Mouse (Mus musculus): ENCODE results near the gene Rpap1. TPM values are rescaled to one million over a fixed set of nuclear protein-coding genes. Genes with fewer than 3 reads are reported as not detected.

Rpap1 gene
- polyA plus RNA-seq (2014; fragmentation: Nextera tagmentation; extraction: Ambion mirVana), result 15.7 and 19.5 TPM in 2 replicates

DNA sequence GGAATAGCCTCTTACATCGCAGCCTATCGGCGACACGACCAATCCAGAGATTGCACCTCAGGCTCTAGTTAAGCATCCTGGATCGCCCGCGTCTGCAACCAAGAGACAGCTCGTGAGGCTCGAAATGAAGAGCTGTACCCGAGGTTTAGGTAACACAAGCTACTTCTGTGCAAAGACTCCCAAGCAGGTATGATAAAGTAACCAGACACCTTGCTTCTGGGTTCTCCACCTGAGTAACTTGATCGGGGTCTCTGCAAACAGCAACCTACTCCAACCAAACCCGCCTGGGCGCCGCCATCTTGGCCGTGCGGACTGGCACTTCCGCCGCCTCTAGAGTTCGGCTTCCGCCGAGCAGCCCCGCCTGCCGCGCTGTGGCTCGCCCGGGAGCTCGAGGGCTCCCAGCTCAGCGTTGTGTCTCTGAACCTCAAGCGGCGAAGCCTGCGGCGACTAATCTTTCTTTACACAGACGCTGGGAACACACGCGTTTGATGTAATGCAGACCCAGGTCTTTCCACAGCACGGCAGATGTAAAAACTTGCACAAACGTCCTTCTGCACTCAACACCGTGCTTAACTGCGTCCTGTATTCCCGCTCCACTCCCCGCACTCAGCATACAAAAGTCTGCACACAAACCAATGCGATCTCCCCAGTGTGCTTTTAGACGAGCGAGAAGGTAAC is at the start of gene Rpap1:
Rpap1 (minus strand) TSS at position 332 of the 678 bp plus-strand sequence.
- H3K27ac ChIP-seq (ENCODE audit: low read depth, low read length), result peak within 1 kb of the TSS; percentile 82
- H3K4me2 ChIP-seq (ENCODE audit: low read depth, low read length), result peak within 1 kb of the TSS; percentile 78
- 0 out of 2 replicates have a peak, but pooled peaks cover 8% of the 10 kb centered on the region for H3K36me3 ChIP-seq (ENCODE audit: control insufficient read depth, insufficient read depth, low read length)
- no peaks in the 10 kb centered on the region for H3K9me3 ChIP-seq (ENCODE audit: control insufficient read depth, low read length)
- peak; percentile 96 for ATAC-seq (ENCODE audit: low read depth)
- H3K9ac ChIP-seq (replicated peaks; ENCODE audit: low read depth, low read length), result peak within 1 kb of the TSS; percentile 55
- H3K4me3 ChIP-seq (ENCODE audit: low read depth, low read length), result peak within 1 kb of the TSS; percentile 56
- under 1% methylated on average over 44 of the region's 44 CpGs for WGBS
- no peaks in the 10 kb centered on the region for H3K27me3 ChIP-seq (ENCODE audit: control insufficient read depth, insufficient read depth, low read length)
- H3K4me1 ChIP-seq (ENCODE audit: control insufficient read depth, insufficient read depth, low read length), result peaks cover 7% of the 10 kb centered on the region; the same call in 1 of the 2 replicates

DNA sequence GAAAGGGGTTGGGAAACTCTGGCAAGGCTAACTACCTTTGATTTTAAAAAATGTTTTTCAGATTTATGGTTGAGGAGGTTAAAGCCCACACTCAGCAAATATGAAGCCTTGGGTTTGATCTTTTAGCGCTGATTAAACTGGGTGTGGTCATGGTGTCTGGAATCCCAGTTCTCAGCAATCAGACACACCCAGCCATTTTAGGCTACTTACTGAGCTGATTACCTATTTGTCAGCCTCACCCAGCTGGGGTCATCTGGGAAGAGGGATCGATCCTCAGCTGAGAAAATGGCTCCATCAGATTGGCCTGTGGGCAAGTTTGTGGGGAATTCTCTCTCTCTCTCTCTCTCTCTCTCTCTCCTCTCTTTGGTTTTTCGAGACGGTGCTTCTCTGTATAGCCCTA is 46.9 kb upstream of the Rpap1 start:
- no peak overlapping the region for H3K4me3 ChIP-seq (ENCODE audit: low read depth, low read length)
- ATAC-seq (ENCODE audit: low read depth), result no peak
- WGBS, result 90% methylated on average over 4 of the region's 4 CpGs

DNA sequence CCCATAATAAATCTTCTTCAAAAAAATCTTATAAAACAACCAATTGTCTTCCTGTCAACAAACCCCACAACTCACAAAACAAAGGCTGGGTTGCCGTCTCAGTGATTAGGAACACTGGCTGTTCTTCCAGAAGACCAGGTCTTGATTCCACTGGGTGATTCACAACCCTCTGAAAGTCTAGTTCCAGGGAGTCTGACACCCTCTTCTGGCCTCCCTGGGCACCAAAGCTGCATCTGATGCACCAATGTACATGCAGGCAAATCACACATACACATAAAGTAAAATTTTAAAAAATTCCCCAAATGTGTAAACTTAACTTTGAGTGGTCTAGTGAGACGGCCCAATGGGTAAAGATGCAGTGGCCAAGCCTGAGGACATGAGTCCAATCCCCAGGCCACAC is 43.2 kb upstream of the Rpap1 start:
- Histone ChIP-seq H3K9me3 (ENCODE audit: control insufficient read depth, low read length) (no peaks in the 10 kb centered on the region), H3K36me3 (ENCODE audit: control insufficient read depth, insufficient read depth, low read length) (no peaks in the 10 kb centered on the region), H3K4me3 (ENCODE audit: low read depth, low read length) (no peak overlapping the region), H3K27me3 (ENCODE audit: control insufficient read depth, insufficient read depth, low read length) (no peaks in the 10 kb centered on the region), H3K9ac (replicated peaks; ENCODE audit: low read depth, low read length) (no peak overlapping the region), H3K4me1 (ENCODE audit: control insufficient read depth, insufficient read depth, low read length) (no peaks in the 10 kb centered on the region), H3K27ac (ENCODE audit: low read depth, low read length) (no peak overlapping the region), H3K4me2 (ENCODE audit: low read depth, low read length) (no peak overlapping the region)
- ATAC-seq (ENCODE audit: low read depth), result no peak
- WGBS, result 59% methylated on average over 2 of the region's 2 CpGs

More for the DNA sequence above, 46.9 kb upstream of the Rpap1 start:
- H3K4me1 ChIP-seq (ENCODE audit: control insufficient read depth, insufficient read depth, low read length), result no peaks in the 10 kb centered on the region
- H3K27ac ChIP-seq (ENCODE audit: low read depth, low read length), result no peak overlapping the region
- no peak overlapping the region for H3K9ac ChIP-seq (replicated peaks; ENCODE audit: low read depth, low read length)
- no peaks in the 10 kb centered on the region for H3K9me3 ChIP-seq (ENCODE audit: control insufficient read depth, low read length)
- H3K36me3 ChIP-seq (ENCODE audit: control insufficient read depth, insufficient read depth, low read length), result no peaks in the 10 kb centered on the region
- H3K27me3 ChIP-seq (ENCODE audit: control insufficient read depth, insufficient read depth, low read length), result no peaks in the 10 kb centered on the region
- no peak overlapping the region for H3K4me2 ChIP-seq (ENCODE audit: low read depth, low read length)

DNA sequence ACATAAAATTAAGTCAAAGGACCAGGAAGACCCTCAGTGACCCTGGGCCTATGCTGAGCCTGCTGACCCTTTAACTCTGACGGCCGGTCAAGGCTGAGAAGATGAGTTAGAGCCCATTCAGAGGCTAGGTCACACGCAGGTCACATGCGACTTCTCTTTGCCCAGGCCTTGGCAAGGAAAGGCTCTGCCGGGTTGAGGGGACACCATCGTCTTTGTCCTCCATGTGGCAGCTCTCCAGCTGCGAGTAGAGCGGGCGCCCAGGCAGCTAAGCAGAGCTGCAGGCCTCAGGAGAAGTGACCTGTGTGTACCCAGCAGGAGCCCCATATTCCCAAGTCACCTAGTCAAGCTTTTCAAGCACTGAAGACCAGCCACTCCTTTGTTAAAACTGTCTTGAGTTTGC is 33.8 kb upstream of the Rpap1 start:
- H3K4me1 ChIP-seq (ENCODE audit: control insufficient read depth, insufficient read depth, low read length), result no peaks in the 10 kb centered on the region
- 72% methylated on average over 9 of the region's 9 CpGs for WGBS
- no peak overlapping the region for H3K4me3 ChIP-seq (ENCODE audit: low read depth, low read length)

DNA sequence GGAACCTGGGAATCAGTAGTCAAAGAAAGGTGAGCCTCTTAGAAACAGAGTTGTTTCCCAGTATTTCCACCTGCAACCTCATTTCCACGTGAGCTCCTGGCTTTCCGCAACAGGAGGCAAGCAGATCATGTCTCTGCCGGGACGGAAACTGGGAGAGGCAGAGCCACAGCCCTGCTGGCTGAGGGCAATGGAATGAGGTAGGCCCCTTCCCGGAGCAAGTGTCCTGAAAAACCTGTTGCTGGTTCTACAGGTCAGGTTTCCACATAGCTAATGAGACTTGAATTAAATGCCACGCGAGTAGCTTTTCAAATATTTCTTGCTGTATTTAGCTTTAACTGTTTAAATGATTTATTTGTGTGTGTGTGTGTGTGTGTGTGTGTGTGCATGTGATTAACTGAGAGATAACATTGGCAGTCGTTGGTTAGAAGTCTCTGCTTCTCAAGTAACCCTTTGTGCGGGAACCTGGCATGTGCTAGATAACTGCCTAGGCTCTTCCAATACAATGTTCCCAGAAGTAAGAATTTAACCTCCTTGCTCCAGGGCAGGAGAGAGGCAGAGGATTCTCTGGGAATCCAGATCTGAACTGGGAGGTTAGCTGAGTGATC is 31.4 kb upstream of the Rpap1 start:
- Histone ChIP-seq H3K36me3 (ENCODE audit: control insufficient read depth, insufficient read depth, low read length) (no peaks in the 10 kb centered on the region; the same call in 1 of the 2 replicates), H3K27me3 (ENCODE audit: control insufficient read depth, insufficient read depth, low read length) (no peaks in the 10 kb centered on the region), H3K4me1 (ENCODE audit: control insufficient read depth, insufficient read depth, low read length) (no peaks in the 10 kb centered on the region), H3K4me2 (ENCODE audit: low read depth, low read length) (no peak overlapping the region), H3K27ac (ENCODE audit: low read depth, low read length) (no peak overlapping the region), H3K9me3 (ENCODE audit: control insufficient read depth, low read length) (no peaks in the 10 kb centered on the region), H3K9ac (replicated peaks; ENCODE audit: low read depth, low read length) (no peak overlapping the region), H3K4me3 (ENCODE audit: low read depth, low read length) (no peak overlapping the region)
- 67% methylated on average over 9 of the region's 9 CpGs for WGBS
- no peak for ATAC-seq (ENCODE audit: low read depth)

More for the DNA sequence above, 33.8 kb upstream of the Rpap1 start:
- H3K36me3 ChIP-seq (ENCODE audit: control insufficient read depth, insufficient read depth, low read length), result no peaks in the 10 kb centered on the region; the same call in 1 of the 2 replicates
- H3K27ac ChIP-seq (ENCODE audit: low read depth, low read length), result no peak overlapping the region
- no peak overlapping the region for H3K9ac ChIP-seq (replicated peaks; ENCODE audit: low read depth, low read length)
- H3K27me3 ChIP-seq (ENCODE audit: control insufficient read depth, insufficient read depth, low read length), result no peaks in the 10 kb centered on the region
- ATAC-seq (ENCODE audit: low read depth), result no peak
- H3K9me3 ChIP-seq (ENCODE audit: control insufficient read depth, low read length), result no peaks in the 10 kb centered on the region
- no peak overlapping the region for H3K4me2 ChIP-seq (ENCODE audit: low read depth, low read length)

DNA sequence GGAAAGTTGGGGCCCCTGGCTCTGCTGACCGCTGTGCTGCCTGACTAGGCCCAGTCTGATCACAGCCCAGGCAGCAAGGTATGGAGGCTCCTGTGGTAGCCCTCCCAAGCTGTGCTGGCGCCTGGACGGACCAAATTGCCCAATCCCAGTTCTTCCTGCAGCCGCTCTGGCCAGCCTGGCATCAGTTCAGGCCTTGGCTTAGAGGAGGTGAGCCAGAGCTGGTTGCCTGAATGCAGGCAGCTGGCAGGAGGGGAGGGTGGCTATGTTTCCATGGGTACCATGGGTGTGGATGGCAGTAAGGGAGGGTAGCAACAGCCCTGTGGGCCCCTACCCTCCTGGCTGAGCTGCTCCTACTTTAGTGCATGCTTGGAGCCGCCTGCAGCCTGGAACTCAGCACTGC is 29.7 kb upstream of the Rpap1 start:
- H3K36me3 ChIP-seq (ENCODE audit: control insufficient read depth, insufficient read depth, low read length), result no peaks in the 10 kb centered on the region; the same call in 1 of the 2 replicates
- no peak overlapping the region for H3K9ac ChIP-seq (replicated peaks; ENCODE audit: low read depth, low read length)
- no peaks in the 10 kb centered on the region for H3K27me3 ChIP-seq (ENCODE audit: control insufficient read depth, insufficient read depth, low read length)
- ATAC-seq (ENCODE audit: low read depth), result peak; percentile 75
- H3K4me1 ChIP-seq (ENCODE audit: control insufficient read depth, insufficient read depth, low read length), result no peaks in the 10 kb centered on the region
- 86% methylated on average over 5 of the region's 5 CpGs for WGBS
- no peak overlapping the region for H3K4me3 ChIP-seq (ENCODE audit: low read depth, low read length)
- H3K27ac ChIP-seq (ENCODE audit: low read depth, low read length), result no peak overlapping the region
- H3K4me2 ChIP-seq (ENCODE audit: low read depth, low read length), result no peak overlapping the region
- H3K9me3 ChIP-seq (ENCODE audit: control insufficient read depth, low read length), result no peaks in the 10 kb centered on the region

DNA sequence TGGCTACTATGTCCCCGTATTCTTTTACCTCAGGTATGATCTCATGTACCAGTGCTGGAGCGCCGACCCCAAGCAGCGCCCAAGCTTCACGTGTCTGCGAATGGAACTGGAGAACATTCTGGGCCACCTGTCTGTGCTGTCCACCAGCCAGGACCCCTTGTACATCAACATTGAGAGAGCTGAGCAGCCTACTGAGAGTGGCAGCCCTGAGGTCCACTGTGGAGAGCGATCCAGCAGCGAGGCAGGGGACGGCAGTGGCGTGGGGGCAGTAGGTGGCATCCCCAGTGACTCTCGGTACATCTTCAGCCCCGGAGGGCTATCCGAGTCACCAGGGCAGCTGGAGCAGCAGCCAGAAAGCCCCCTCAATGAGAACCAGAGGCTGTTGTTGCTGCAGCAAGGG is 29.3 kb upstream of the Rpap1 start:
- Histone ChIP-seq H3K4me1 (ENCODE audit: control insufficient read depth, insufficient read depth, low read length) (no peaks in the 10 kb centered on the region), H3K9me3 (ENCODE audit: control insufficient read depth, low read length) (no peaks in the 10 kb centered on the region), H3K9ac (replicated peaks; ENCODE audit: low read depth, low read length) (no peak overlapping the region), H3K36me3 (ENCODE audit: control insufficient read depth, insufficient read depth, low read length) (no peaks in the 10 kb centered on the region; the same call in 1 of the 2 replicates), H3K27me3 (ENCODE audit: control insufficient read depth, insufficient read depth, low read length) (no peaks in the 10 kb centered on the region), H3K4me3 (ENCODE audit: low read depth, low read length) (no peak overlapping the region), H3K4me2 (ENCODE audit: low read depth, low read length) (no peak overlapping the region), H3K27ac (ENCODE audit: low read depth, low read length) (no peak overlapping the region)
- WGBS, result 93% methylated on average over 13 of the region's 13 CpGs
- no peak for ATAC-seq (ENCODE audit: low read depth)

DNA sequence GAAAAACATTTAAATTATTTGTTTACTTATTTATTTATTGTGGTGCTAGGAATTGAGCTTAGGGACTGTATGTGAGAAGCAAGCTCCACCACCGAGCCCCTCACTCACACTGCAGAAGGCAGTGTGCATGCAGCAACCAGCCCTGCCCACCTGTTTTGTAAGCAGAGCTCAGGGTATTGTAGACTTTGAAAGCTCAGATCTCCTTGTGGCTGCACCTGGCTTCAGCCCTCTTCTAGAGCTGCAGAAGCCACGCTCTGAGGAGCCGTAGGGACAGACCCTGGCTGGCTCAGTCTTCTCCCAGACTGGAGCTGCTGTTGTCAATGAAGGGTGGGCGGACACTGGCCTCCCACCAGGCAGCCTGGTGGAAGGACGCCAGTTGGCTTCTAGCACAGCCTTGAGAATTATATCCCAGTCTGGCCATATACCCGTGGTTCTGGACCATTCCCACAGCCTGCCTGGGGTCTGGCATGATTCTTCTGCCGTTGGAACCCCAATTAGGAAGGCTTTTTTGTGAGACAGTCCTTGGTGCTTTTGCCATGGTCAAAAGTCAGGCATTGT is 27.1 kb upstream of the Rpap1 start:
- 51% methylated on average over 7 of the region's 7 CpGs for WGBS
- ATAC-seq (ENCODE audit: low read depth), result peak; percentile 21; the same call in 1 of the 2 replicates
- H3K36me3 ChIP-seq (ENCODE audit: control insufficient read depth, insufficient read depth, low read length), result peaks cover 13% of the 10 kb centered on the region; the same call in 1 of the 2 replicates

More for the DNA sequence above, 27.1 kb upstream of the Rpap1 start:
- no peaks in the 10 kb centered on the region for H3K9me3 ChIP-seq (ENCODE audit: control insufficient read depth, low read length)
- no peak overlapping the region for H3K9ac ChIP-seq (replicated peaks; ENCODE audit: low read depth, low read length)
- no peak overlapping the region for H3K4me2 ChIP-seq (ENCODE audit: low read depth, low read length)
- H3K27me3 ChIP-seq (ENCODE audit: control insufficient read depth, insufficient read depth, low read length), result no peaks in the 10 kb centered on the region
- no peaks in the 10 kb centered on the region for H3K4me1 ChIP-seq (ENCODE audit: control insufficient read depth, insufficient read depth, low read length)
- H3K27ac ChIP-seq (ENCODE audit: low read depth, low read length), result no peak overlapping the region
- H3K4me3 ChIP-seq (ENCODE audit: low read depth, low read length), result no peak overlapping the region
